Mouse (Mus musculus) cerebellum, adult 2 months (tissue): ENCODE results near the gene Runx1. TPM values are rescaled to one million over a fixed set of nuclear protein-coding genes. Genes with fewer than 3 reads are reported as not detected.

Source experiments
- DNase-seq, 2 experiments: peaks; one replicate each; pipeline ENCODE4 v3.0.0; 2021
- H3K27ac ChIP-seq: fragments of 200-500 bp; 2 replicates; pipeline ENCODE4 v1.5.1; 2012; ENCODE audit warnings: low read length, control low read depth, inconsistent platforms; ENCODE audit not compliant: insufficient read depth
- H3K27me3 ChIP-seq: fragments of 200-500 bp; 2 replicates; pipeline ENCODE4 v1.6.1; 2012; ENCODE audit warnings: inconsistent platforms, mild to moderate bottlenecking, low read length, moderate library complexity; ENCODE audit not compliant: control insufficient read depth, insufficient read depth
- H3K4me1 ChIP-seq: fragments of 200-500 bp; 2 replicates; pipeline ENCODE4 v1.6.1; 2011; ENCODE audit warnings: low read length; ENCODE audit not compliant: control insufficient read depth, insufficient read depth
- H3K4me3 ChIP-seq: fragments of 200-500 bp; replicated peaks from 2 replicates; pipeline ENCODE3; 2011; ENCODE audit warnings: mild to moderate bottlenecking, low read depth, low read length, control low read depth; ENCODE audit not compliant: insufficient read depth
- CTCF ChIP-seq: fragments of 200-500 bp; IDR thresholded peaks from 2 replicates; pipeline ENCODE4 v1.5.1; 2011; ENCODE audit warnings: low read depth, mild to moderate bottlenecking, control low read depth, low read length, moderate library complexity, borderline replicate concordance; ENCODE audit not compliant: insufficient read depth
- POLR2A ChIP-seq: fragments of 200-500 bp; IDR thresholded peaks from 2 replicates; pipeline ENCODE4 v1.6.1; 2011; ENCODE audit warnings: low read length, control low read depth, borderline replicate concordance; ENCODE audit not compliant: insufficient read depth
- WGBS: fragments of 180-500 bp; shearing (Covaris S2); methylation state at CpG from one replicate; pipeline ENCODE4 v1.1.7; 2018; 5-methylcytosine and 5-hydroxymethylcytosine counted together
- polyA plus RNA-seq: library from polyadenylated mRNA; depleted of rRNA; stranded (reverse); fragments of >200 nt; gene quantifications from 2 replicates; pipeline ENCODE4 v1.2.3, GENCODE M21; 2012

Runx1 gene
- polyA plus RNA-seq, 1 experiment, result 0.52 TPM

GRCm38 (mm10) chr16:92661757-92662156 is 164.2 kb downstream of the Runx1 start:
- WGBS, result 84% methylated on average over 7 of the region's 7 CpGs
- no peaks in the 10 kb centered on the region for H3K27me3 ChIP-seq
- no peaks in the 10 kb centered on the region for H3K4me1 ChIP-seq
- TF ChIP-seq POLR2A (no peak), CTCF (no peak)
- no peak for DNase-seq
- H3K27ac ChIP-seq, result no peak overlapping the region
- no peak overlapping the region for H3K4me3 ChIP-seq

GRCm38 (mm10) chr16:92656750-92657149 is 169.2 kb downstream of the Runx1 start:
- TF ChIP-seq POLR2A, result no peak
- TF ChIP-seq CTCF, result no peak

DNA sequence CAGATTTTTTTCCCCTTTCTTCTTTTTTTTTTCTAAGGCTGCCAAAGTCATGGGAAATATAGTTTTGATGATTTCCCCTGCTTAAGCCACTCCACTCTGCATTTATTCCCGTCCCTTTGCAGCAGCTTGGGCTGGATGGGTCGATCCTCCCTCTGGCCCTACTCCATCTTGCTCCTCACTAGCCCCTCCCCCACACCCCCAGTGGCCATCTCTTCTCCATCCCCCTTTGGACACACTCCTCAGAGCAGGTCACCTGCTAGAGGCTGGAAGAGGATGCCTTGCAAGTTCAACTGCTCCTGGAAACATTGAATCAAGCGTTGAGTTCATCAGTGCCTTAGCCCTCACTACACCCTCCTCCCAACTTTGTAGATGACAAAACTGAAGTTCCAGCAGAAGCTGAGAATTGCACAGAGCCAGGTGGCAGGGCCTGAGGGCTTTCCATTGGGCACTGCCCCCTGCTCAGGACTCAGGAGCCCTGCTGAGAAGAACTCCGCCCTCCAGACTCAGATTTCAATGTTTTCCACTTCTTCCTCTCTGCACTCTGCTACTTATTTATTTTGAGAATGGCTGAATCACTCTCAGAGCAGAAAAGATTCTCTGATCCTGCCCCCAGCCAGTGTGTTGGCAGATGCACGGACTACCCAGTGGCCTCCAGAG is 171.5 kb downstream of the Runx1 start:
- H3K4me1 ChIP-seq, result no peaks in the 10 kb centered on the region
- TF ChIP-seq POLR2A (no peak), CTCF (no peak)
- 30% methylated on average over 5 of the region's 5 CpGs for WGBS
- DNase-seq, result peak in 1 of 2 experiments; percentile 7
- H3K4me3 ChIP-seq, result no peak overlapping the region
- no peak overlapping the region for H3K27ac ChIP-seq
- no peaks in the 10 kb centered on the region for H3K27me3 ChIP-seq

More at GRCm38 (mm10) chr16:92656750-92657149, 169.2 kb downstream of the Runx1 start:
- 96% methylated on average over 5 of the region's 5 CpGs for WGBS
- H3K4me3 ChIP-seq, result no peak overlapping the region
- H3K27ac ChIP-seq, result no peak overlapping the region
- H3K4me1 ChIP-seq, result no peaks in the 10 kb centered on the region
- no peaks in the 10 kb centered on the region for H3K27me3 ChIP-seq
- DNase-seq, result no peak

DNA sequence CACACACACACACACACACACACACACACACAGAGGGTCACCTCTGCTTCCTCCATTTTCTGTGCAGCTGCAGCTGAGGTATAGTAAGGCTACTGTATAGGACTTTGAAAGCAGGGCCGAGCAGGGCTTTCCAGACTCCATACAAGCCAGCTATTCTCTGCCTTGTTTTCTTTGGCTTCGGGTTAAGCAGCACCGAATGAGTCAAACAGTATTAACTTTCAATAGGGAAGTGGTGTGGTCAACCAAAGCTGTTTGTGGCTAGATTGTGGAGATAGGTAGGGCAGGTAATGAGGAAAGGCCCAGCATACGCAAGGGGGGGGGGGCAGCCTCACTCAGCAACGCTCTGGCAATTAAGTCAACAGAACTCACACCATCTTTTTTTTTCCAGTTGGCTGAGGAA is 172.1 kb downstream of the Runx1 start:
- 63% methylated on average over 5 of the region's 5 CpGs for WGBS
- TF ChIP-seq POLR2A (no peak), CTCF (no peak)
- no peak overlapping the region for H3K4me3 ChIP-seq
- H3K4me1 ChIP-seq, result no peaks in the 10 kb centered on the region
- no peak overlapping the region for H3K27ac ChIP-seq
- no peak for DNase-seq
- H3K27me3 ChIP-seq, result no peaks in the 10 kb centered on the region

GRCm38 (mm10) chr16:92651256-92651655 is 174.7 kb downstream of the Runx1 start:
- Histone ChIP-seq H3K4me1 (no peaks in the 10 kb centered on the region), H3K4me3 (no peak overlapping the region), H3K27me3 (no peaks in the 10 kb centered on the region), H3K27ac (no peak overlapping the region)
- DNase-seq, result no peak
- TF ChIP-seq CTCF, result no peak
- TF ChIP-seq POLR2A, result no peak
- 72% methylated on average over 3 of the region's 3 CpGs for WGBS

- TF ChIP-seq CTCF (no peak), POLR2A (no peak)
- WGBS, result 75% methylated on average over 13 of the region's 13 CpGs
Observed at GRCm38 (mm10) chr16:92646153-92646552, 179.8 kb downstream of the Runx1 start.

GRCm38 (mm10) chr16:92645423-92646115 is 180.4 kb downstream of the Runx1 start:
- TF ChIP-seq POLR2A, result no peak
- no peak for TF ChIP-seq CTCF
- Histone ChIP-seq H3K27ac (no peak overlapping the region), H3K27me3 (no peaks in the 10 kb centered on the region), H3K4me3 (no peak overlapping the region), H3K4me1 (no peaks in the 10 kb centered on the region)
- DNase-seq, result no peak
- 81% methylated on average over 22 of the region's 22 CpGs for WGBS

More at GRCm38 (mm10) chr16:92646153-92646552, 179.8 kb downstream of the Runx1 start:
- no peaks in the 10 kb centered on the region for H3K4me1 ChIP-seq
- H3K27ac ChIP-seq, result no peak overlapping the region
- H3K4me3 ChIP-seq, result no peak overlapping the region
- no peaks in the 10 kb centered on the region for H3K27me3 ChIP-seq
- DNase-seq, result no peak
